Mouse (Mus musculus): ENCODE measurements around the gene Srrm3.

The Srrm3 gene

DNA sequence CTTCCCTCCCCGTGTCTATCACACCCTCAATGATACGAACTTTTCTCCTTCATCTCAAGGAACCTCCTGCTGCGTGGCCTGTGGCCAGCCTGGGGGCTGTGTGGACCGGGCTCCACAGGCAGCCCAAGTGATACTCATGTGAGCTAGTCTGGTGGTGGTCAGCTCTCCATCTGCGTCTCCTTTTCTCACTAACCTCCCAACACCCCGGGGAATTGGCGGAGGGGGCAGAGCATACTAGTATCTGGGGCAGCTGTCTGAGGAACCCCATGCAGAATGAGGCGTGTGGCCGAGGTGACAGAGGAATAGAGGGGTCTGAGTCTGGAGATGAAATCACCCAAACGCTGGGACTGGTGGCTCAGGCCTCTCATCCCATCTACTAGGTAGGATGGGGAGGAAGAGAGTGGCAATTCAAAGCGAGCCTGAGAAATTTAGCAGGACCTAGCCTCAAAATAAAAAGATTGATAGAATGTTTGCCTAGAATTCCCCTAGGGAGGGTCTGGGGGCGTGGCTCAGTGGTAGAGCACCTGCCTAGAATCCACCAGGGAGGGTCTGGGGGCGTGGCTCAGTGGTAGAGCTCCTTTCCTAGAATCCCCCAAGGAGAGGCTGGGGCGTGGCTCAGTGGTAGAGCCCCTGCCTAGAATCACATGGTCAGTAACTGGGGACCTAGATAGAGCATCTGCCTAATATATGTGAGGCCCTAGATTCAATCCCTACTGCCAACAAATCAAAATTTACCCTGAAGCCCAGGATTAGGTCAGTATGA lies 63.2 kb downstream of the Srrm3 start:
- DNase-seq (ENCODE audit: low spot score) = no peak

DNA sequence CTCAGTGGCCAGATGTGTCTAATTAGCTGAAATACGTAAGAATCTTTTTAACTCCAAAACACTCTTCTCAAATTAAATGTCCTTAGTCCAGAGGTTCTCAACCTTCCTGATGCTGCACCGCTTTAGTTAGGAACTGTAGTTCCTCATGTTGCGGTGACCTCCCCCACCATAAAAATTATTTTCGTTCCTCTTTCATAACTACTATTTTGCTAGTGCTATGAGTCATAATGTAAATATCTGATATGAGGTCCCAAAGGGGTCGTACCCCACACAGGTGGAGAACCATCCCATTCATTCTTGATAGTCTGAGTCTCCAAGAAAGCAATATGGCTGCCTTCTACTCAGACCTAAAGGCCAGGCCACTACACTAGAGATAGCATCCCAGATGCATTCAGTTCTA lies 63.8 kb downstream of the Srrm3 start:
- DNase-seq (ENCODE audit: low spot score) = no peak

DNA sequence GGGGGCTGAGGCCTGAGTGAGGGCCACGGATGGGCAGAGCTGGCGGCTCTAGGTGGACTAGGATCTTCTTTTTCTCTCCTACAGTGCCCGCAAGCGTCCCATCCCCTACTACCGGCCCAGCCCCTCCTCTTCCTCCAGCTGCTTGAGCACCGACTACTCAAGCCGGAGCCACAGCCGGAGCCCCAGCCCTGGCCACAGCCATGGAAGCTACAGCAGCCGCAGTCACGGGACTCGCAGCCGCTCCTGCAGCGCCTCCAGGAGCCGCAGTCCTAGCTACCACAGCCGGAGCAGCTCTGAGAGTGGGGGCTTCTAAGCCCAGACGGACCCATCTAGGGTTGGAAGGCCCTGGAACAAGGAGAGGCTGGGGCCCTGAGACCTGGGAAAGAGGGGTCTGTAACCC lies 66.3 kb downstream of the Srrm3 start:
- no peak for DNase-seq (ENCODE audit: low spot score)

DNA sequence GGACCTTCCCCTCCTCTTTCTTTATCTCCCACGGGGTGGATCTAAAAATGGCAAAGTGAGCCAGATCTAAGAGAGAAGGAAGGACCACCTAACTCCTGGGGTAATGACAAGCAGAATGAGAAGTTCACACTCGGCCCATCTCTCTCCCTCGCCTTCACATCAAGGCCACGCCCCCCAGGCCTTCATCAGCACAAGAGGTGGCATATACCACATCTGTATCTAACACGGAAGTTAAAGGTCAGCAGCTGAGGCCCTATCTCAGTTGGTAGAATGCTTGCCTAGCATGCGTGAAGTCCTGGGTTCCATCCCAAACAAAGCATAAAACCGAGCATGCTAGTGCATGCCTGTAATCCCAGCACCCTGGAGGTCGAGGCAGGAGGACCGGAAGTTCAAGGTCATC lies 67.1 kb downstream of the Srrm3 start:
- DNase-seq (ENCODE audit: low spot score) = no peak

DNA sequence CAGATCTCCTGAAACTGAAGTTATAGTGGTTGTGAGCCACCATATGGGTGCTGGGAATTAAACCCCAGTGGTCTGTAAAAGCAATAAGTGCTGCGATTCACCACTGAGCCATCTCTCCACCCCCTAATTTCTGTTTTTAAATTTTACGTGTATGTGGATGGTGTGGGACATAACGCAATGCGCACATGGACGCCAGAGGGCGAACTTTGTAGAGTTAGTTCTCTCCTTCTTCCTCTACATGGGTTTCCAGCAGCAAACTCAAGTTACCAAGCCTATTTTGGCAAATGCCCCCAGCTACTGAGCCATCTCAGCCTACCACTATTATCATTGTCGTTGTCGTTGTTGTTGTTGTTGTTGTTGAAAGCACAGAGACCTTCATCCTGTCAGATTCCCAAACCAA lies 70.5 kb downstream of the Srrm3 start:
- DNase-seq (ENCODE audit: low spot score) = no peak

DNA sequence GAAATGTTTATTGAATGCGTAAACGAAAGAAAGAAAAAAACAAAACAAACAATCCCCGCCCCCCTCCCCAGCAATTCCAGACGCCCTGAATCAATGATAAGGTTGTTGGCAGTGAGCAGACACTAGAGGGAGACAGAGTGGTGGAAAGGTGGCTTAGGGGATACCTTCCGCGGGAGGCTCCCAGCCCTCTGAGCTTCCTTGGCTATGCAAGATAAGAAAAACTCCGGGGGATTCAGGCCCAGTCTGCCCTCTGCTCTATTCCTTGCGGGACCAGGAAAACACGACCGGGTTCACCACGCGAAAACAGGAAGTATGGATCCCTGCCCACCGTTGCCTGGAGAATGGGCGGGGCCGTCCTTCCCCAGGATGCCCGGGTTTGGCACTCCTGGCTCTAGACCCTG lies 71.1 kb downstream of the Srrm3 start:
- DNase-seq (ENCODE audit: low spot score) = no peak

DNA sequence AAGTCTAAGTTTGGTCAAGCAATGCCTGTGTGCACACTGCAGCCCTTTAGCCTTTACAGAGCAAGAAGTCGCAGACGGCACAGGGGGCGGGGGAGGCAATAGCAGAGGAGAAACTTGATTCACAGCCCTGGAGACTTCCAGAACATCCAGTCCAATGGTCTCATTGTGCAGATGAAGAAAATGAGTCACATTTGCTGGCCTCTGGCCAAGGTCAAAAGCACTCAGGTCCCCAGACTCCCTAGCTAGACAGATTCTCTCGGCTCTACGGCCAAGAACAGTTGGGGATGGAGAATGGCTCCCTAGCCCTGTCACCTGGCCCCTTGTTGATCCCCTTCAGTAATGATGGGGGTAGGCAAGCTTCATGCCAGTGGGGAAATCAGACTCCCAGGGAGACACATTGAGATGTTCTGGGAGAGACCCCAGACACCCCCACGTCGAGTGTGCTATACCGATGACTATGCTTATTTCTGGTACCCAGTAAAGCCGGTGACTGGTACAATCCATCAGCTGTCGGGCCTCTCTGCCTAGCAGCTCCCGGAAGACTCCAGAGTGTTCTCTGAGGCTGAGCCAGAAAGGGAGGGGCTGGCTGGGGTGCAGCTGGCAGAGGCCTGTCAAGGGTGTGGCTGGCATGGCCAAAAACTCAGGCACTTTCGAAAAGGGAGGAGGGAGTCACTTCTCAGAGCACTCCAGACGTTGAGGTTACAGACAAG lies 72.9 kb downstream of the Srrm3 start:
- peak; percentile 79 for DNase-seq (ENCODE audit: low spot score)

DNA sequence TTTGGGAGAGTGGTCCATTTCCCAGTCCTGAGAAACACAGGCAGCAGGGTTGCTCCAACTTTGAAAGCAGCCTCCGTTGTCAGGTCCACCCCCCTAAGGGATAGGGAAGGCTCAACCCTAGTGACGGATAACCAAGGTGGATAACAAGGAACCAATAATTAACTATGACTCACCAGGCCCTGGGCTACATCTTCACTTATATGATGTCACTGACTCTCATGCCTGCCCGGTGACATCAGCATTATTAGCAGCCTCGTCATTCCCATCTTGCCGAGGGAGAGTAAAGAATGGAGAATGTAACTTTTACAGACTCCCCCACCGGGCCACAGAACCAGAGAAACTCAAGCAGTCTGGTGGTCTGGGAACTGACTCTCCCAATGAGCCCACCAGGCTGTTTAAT lies 78.0 kb downstream of the Srrm3 start:
- DNase-seq (ENCODE audit: low spot score) = no peak

DNA sequence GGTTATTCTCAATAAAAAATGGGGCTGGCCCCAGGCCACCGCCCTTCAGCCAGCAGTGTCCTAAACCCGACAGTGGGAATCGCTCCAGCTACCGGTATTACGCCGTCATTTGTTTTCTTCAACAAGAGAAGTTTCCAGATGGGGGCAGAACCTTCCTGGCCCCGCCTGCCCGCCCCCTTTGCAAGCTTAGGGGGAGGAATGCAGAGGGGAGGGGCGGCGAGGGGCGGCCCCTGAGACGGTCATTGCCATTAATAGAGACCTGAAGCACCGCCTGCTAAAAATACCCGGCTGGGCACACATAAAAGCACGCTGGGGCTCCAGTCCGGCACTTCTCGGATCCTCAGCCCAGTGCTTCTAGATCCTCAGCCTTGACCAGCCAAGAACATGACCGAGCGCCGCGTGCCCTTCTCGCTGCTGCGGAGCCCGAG lies 81.0 kb downstream of the Srrm3 start, which contains the start of gene Hspb1:
Gene Hspb1, plus strand, starts transcription at position 245 of the 428 bp plus-strand sequence.
- peak; percentile 77 for DNase-seq (ENCODE audit: low spot score)

DNA sequence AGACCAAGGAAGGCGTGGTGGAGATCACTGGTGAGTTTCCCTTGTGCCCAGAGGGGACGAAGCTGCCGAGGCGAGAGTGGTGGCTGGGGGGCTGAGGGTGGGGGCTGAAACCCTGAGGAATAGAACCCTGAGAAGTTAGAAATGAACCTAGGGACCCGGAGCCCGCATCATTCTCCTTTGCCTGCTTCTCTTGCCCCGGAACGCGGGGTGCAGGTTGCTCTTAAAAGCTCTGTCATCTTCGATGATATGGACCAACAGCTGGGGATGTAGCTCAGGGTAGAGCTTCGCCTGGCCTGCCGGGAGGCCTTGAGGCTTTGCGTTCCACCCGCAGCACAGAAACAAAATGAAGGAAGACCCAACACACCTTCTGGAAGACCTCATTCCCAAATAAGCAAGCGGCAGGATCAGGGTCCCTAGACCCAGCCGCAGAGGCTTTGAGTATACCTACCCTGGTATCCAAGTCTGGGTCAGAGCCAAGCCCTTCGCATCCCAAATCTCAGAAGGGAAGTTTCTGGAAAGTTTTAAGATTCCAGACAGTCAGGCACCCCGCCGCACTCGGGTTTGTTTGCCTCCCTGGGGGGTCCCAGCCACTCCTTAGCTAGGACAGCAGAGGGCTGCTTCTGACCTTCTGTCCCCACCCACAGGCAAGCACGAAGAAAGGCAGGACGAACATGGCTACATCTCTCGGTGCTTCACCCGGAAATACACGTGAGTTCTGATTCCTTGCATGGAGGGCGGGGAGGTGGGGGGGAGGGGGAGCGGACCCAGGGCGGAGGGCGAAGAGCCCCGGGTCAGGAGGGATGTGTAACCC lies 81.9 kb downstream of the Srrm3 start:
- DNase-seq (ENCODE audit: low spot score) = no peak

DNA sequence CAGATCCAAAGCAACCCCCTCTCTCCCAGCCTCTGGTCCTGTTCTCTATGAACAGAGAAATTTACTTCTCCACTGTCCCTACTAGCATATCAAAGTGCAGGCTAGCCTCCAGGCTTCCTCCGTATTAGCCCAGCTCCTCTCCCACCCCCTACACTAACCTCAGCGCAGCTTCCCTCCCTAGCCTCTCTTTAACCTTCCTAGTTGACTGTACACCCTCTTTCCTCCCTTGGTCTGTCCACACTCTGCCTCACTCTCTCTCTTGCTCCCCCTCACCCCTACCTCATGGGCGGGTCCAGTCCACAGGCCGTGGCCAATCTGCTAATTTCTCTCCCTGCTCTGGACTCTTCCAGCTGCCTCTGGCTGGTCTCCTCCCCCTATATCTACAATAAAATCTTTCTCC lies 83.6 kb downstream of the Srrm3 start:
- DNase-seq (ENCODE audit: low spot score) = no peak

DNA sequence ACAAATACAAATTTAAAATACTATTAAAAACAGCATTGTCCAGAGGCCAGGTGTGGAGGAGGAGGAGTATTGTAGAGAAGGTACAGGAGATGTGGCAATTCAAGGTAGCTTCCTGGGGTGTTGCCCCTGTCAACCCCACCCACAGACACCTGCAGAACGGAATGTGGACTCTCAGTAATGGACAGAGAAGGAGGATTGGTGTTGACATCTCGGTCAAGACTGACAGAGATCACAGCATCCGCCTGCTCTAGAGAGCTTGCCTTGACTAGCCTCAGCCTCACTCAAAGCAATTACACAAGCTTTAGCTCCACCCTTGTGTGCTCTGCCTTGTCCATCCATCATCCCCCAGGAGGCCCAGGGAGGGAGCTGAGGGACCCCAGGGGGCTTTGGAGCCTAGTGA lies 84.2 kb downstream of the Srrm3 start:
- no peak for DNase-seq (ENCODE audit: low spot score)

DNA sequence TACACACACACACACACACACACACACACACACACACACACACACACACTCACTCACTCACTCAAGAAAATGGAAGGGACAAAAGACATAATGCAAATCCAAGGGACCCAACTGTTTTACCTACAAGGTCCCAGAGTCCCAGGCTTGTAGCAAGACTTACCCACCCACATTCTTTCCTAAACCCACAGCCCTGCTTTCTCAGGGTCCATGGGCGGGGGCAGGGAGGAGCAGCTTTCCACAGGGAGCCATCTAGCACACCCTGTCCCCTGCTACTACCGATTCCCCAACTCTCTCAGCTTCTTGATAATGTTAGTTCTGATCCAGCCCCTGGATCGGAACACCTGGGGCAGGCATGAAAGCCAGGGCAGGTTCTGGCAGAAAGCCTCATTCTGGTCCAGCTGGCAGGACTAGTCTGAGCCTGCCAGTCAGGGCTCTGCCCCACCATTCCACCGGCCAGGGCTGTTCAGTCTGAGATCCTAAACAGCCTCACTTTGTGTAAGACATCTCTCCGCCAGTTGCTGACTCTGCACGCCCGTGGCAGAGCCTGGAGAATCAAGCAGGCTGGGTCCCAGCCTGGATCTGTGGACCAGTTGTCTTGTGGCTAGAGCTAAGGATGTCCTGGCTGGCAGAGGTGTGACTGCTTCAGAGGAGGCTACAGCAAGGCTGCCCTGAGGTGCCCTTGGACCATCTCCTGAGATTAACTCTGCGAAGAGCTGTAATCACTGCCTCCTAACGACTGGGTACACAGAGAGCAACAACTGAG lies 86.1 kb downstream of the Srrm3 start:
- no peak for DNase-seq (ENCODE audit: low spot score)

DNA sequence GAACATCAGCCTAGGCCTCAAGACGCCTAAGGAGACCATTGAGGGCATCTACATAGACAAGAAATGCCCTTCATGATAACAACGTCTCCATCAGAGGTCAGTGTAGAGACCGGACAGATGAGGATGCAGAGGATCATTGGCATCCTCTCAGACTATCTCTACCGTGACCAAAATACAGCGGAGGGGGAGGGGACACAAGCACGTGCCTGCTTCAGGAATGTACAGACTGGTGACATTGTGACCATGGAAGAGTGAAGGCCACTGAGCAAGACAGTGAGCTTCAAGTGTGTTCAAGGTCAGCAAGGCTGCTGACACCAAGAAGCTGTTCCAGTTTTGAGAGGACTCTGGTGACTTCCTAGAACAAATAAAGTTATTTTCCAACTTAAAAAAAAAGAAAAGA lies 88.3 kb downstream of the Srrm3 start:
- no peak for DNase-seq (ENCODE audit: low spot score)

DNA sequence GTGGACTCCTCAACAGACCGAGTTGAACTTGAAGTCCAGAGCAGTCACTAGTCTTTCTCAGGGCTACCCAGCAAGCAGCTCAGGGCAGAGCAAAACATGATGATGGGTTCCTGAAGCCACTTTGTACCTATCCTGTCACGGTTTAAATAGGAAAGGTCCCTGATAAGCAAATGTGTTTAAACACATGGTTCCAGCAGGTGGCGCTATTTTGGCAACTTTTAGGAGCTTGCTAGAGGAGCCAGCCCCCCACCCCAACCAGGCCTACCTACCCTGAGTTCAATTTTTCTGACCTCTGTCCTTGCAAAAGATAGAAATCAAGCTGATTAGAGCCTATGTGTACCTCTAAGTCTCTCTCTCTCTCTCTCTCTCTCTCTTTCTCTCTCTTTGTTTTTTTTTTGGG lies 91.3 kb downstream of the Srrm3 start:
- DNase-seq (ENCODE audit: low spot score) = peak; percentile 54

DNA sequence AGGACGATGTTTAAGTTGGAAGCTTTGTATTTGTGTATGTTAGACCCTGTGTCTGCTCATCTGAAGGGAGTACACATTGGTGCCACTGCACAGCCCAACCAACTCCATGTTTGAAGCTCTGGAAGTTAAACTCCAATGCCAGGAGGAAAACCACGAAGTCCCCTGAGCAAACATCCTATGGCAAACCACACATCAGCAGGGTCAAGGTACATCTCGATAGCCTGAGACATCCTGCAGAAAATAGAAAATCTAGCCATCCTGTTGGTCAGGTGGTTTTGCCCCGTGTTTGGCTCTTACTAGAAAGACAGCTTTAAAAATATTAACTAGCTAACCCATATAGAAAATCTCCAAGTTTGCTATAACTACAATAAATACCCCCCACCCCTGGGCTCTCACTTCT lies 92.3 kb downstream of the Srrm3 start:
- DNase-seq (ENCODE audit: low spot score) = no peak

DNA sequence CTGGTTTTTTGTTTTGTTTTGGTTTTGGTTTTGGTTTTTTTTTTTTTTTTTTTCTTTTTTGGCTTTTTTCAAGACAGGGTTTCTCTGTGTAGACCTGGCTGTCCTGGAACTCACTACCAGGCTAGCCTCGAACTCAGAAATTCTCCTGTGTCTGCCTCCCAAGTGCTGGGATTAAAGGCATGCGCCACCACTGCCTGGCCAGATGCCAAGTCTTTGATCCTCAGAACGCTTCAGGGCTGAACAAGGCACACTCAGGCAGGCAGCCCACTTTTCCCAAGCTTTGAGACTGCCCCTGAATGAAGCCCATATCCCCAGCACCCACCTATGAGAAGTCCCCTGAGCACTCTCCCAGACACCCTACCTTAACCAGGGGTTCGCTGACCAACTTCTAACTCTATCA lies 93.1 kb downstream of the Srrm3 start:
- DNase-seq (ENCODE audit: low spot score) = no peak

DNA sequence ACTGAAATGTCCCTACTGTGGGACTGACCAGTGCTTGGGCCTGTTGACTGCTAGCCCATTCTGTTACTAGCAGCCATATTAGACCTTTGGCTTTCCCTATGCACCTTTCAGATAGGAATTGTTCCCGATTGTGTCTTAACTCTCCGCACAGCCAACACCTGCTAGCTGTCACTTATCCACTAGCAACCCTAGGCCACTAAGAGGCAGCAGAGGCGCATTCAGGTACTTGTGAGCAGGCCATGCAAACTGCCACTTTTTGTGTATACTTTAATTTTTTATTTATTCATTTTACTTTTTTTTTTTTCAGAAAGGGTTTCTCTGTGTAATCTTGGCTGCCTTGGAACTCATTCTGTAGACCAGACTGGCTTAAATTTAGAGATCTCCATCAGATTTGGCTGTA lies 94.0 kb downstream of the Srrm3 start:
- DNase-seq (ENCODE audit: low spot score) = no peak

DNA sequence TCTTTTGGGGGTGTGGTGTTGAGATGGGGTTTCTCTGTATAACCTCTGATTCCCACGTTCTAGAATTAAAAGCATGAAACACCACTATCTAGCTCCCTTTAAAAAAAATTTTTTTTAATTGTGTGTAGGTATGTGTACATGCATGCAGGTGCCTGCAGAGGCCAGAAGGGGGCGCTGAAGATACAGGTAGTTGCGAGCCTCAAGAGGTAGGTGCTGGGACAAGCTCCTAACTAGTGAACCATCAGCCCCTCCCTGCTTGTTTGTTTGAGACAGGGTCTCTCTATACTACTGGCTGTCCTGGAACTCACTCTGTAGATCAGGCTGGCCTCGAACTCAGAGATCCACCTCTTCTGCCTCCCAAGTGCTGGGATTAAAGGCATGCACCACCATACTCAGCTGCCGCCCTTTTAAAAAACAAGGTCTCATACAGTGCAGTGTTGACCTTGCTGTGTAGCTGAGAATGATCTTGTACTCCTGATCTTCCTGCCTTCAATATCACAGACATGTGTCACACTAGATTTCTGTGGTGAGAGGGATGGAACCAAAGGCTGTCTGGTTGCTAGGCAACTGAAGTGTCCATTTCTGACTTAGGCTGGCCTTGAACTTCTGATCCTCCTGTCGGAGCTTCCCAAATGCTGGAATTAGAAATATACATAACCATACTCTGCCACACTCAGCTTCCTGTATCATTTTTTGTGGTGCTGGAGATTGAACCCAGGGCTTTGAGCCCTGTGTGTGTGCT lies 94.8 kb downstream of the Srrm3 start:
- peak; percentile 64 for DNase-seq (ENCODE audit: low spot score)

DNA sequence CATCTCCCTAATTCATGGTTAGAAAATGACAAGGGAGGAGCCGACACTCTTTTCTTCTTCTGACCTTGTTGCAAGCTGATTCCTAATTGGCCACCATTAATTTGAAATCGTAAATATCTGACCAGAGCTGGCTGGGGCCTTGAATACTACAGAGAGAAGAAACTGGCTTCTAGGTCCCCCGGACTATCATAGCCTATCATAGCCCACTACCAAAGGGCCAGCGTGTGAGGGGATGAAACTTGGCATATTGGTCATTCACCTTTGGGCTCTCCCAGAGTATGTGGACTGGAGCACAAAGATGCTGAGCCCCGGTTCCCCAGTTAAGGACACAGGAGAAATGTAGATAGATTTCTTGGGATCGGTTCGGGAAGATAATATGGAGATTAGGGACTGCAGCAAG lies 96.4 kb downstream of the Srrm3 start:
- no peak for DNase-seq (ENCODE audit: low spot score)

DNA sequence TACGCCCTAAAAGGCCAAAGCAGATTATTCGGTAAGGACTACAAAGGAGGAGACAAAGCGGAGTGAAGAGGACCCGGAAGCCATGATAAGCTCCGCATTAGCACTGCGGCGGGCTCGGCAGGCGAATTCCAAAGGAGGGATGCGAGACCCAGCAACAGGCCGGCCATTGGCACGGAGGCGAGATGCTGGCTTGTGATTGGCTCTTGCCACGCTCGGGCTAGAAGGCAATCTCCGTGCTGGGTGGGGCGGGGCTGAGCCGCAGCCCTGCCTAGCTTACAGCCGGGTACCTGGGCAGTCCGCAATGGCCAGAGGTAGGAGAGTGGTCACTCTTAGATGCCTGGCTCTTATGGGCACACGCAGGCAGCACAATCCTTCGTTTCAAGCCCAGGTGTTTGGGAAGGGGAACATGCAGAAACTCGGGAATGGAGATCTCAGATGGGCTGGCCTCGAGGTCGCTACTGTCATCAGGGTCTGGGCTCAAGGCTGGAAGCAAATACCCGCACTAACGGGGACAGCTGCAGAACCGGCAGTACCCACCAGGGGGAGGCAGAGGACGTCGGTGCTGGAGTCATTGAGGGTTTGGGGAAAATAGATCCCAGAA lies 97.0 kb downstream of the Srrm3 start:
- DNase-seq (ENCODE audit: low spot score) = peak; percentile 89
